Mouse (Mus musculus): ENCODE measurements at regions not wholly inside any gene's neighbourhood (a gene's known extent, or its start where the extent isn't known, plus 50 kb on each side); places are given as distances from the start of the nearest gene placed in this dataset.

GRCm38 (mm10) chr4:124005626-124006315 lies 87.9 kb upstream of the 4930535I16Rik start:
- no peak for DNase-seq (ENCODE audit: extremely low read depth, low read depth, low spot score)

- DNase-seq (ENCODE audit: extremely low read depth, low read depth, low spot score): no peak
These were observed 84.9 kb upstream of the 4930535I16Rik start for GRCm38 (mm10) chr4:124002760-124003159.

- no peak for DNase-seq (ENCODE audit: extremely low read depth, low read depth, low spot score)
These were observed 84.3 kb upstream of the 4930535I16Rik start for GRCm38 (mm10) chr4:124002105-124002504.

GRCm38 (mm10) chr4:123995815-123996214 lies 78.0 kb upstream of the 4930535I16Rik start:
- no peak for DNase-seq (ENCODE audit: extremely low read depth, low read depth, low spot score)

- no peak for DNase-seq (ENCODE audit: extremely low read depth, low read depth, low spot score)
These were observed 73.4 kb upstream of the 4930535I16Rik start for GRCm38 (mm10) chr4:123991223-123991622.

GRCm38 (mm10) chr4:123990293-123991185 lies 72.7 kb upstream of the 4930535I16Rik start:
- no peak for DNase-seq (ENCODE audit: extremely low read depth, low read depth, low spot score)
